Mouse (Mus musculus): ENCODE results near the gene Tctn3. TPM values are rescaled to one million over a fixed set of nuclear protein-coding genes. Genes with fewer than 3 reads are reported as not detected.
"Not testable (repeated sequence)": the region's sequence is repeated elsewhere in the genome, so short reads cannot be mapped to it uniquely, and the experiment has no call there.

Tctn3 gene
- total RNA-seq, 2 experiments from 2014 or later = 21.7 to 23.9 TPM

DNA sequence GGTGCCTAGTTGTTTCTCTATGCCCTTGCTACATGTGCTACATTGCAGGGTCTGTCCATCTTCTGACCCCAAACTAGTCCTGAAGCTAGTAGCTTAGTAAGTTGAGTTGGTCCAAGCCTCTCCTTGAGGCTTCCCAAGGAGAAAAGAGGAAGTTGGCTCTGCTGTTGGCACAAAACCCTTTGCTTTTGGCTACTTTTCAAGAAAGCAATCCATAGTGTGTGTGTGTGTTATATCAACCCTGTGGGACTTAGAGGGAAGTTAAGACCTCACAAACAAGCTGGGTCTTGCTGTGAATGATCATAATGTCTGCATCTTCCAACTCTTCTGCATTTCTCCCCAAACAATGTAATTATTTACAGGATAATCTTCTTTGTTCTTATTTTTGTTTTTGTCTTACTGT lies 16.9 kb upstream of the Tctn3 start:
- no peak for DNase-seq (ENCODE audit: low spot score in 2 of 2)

DNA sequence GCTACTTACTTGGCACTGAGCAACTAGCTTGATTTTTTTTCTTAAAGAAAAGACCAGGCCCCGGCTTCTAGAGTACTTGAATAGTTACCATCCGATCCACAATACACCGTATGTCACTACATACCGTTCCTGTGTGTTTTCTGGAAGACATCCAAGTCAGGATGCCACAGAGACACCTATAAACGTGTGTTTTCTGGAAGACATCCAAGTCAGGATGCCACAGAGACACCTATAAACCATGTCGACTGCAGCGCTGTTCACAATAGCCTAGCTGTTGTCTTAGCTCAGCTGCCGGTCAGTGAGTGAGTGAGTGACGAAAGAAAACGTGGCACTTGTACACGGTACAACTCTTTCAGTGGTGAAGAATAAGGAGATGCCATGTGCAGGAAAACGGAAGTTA lies 13.9 kb upstream of the Tctn3 start:
- no peak for DNase-seq (ENCODE audit: low spot score in 2 of 2)

DNA sequence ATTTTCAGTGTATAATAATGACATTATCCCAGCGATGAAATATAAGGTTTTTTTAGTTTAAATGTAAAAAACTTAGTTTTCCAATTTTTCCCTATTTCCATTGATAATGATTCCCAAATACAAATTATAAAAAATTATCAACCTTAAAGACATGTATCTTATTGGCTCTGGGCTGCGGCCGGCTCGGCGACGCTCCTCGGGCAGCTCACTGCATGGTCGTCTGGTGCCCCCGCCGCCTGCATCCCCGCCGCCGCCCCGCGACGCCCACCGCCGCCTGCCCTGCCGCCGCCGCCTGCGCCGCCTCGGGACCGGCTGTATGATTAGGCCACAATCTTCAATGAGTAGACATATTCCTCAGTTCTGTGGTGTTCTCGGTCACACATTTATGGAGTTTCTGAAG lies 9.6 kb upstream of the Tctn3 start:
- not testable (repeated sequence) for DNase-seq (ENCODE audit: low spot score in 2 of 2)

GRCm38 (mm10) chr19:40616021-40616420 lies 4.0 kb upstream of the Tctn3 start:
- DNase-seq (ENCODE audit: low spot score in 2 of 2) = no peak

DNA sequence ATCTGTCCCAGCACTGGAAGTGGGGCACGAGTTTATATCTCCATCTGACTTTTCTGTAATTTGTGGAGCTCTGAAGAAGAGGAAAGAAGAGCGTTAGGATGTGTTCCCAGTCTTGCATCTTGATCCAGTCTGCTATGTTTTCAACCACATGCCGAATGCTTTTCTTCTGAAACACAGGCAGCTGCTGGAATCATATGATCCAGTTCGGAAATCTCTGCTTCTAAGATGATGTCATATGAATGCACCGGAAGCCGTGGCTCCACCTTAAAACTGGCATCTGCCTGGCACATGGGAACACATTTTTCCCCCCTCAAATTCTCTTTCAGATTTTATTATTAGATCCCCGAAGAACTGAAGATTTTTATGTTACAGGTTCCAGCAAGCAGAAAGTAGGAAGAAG lies 2.8 kb upstream of the Tctn3 start:
- no peak for DNase-seq (ENCODE audit: low spot score in 2 of 2)

GRCm38 (mm10) chr19:40607676-40608075 lies 4.4 kb downstream of the Tctn3 start:
- DNase-seq (ENCODE audit: low spot score in 2 of 2) = no peak

GRCm38 (mm10) chr19:40605189-40605588 lies 6.8 kb downstream of the Tctn3 start:
- no peak for DNase-seq (ENCODE audit: low spot score in 2 of 2)

DNA sequence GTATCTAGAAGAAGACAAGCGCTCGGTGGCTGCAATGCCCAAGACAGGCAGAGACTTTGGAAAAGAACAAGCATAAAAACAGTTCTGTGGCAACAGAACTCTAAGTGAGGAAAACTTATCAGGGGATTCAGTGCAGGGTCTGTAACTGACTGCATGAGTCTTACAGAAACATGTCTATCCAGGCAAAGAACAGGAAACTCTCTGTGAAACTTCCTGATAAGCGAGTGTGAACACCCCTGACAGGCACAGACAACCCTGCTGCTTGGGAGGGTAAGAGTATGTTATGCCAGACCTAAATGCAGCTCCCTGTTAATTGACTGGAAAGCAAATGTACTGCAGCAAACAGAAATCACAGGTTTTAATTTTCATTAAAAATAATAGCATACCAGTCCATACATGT lies 10.2 kb downstream of the Tctn3 start:
- no peak for DNase-seq (ENCODE audit: low spot score in 2 of 2)

DNA sequence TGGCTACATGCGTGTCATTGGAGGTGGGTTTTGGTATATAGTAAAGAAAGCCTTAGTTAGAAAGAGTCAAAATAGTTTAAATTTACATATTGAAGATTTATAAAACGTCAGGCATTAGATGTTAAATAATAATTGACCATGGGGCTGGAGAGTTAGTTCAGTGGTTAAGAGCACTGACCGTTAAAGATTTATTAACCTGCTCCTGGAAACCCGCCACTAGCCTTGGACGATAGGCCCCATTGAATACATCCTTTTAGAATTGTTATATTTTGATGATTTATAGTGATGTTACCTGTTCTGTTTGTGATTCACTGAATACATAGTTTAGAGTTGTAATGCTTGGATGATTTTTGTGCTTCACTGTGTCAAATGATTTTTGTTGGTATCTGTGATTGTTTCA lies 11.2 kb downstream of the Tctn3 start:
- not testable (repeated sequence) for DNase-seq (ENCODE audit: low spot score in 2 of 2)

GRCm38 (mm10) chr19:40595831-40596230 lies 16.2 kb downstream of the Tctn3 start:
- no peak for DNase-seq (ENCODE audit: low spot score in 2 of 2)

DNA sequence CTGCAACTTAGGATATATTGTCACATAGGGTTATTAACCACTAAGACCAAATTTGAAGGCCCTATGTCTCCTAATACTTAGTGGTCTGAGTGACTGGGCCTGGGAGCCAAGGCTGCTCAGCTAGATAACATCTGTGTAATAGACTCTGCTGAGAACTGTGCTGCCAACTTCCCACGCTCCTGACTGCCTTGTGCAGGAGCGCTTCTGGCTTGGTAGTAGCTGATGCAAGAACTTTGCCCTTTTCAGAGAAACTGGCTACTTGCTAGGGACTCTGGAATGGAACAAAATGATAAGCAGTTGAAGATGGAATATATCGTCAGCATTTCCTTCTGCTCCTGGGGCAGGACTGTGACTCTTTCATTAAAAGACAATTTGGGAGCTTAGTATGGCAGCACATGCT lies 16.8 kb downstream of the Tctn3 start:
- no peak for DNase-seq (ENCODE audit: low spot score in 2 of 2)

DNA sequence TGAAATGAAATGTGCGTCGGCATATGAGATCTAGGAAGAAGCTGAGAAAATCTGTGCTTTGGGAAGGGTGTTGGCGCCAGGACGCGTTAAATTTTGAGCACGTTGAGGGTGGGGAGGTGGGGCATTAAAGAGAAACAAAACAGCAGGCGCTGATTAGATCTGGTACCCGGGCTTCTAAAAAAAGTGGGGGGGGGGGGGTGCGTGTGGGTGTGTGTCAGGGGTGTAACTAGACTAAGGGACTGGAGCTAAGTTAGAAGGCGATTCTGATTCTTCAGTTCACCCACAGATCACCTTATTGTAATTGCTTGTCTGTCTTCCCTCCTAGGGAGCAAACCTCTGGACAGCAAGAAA lies 22.5 kb downstream of the Tctn3 start:
- no peak for DNase-seq (ENCODE audit: low spot score in 2 of 2)

GRCm38 (mm10) chr19:40588847-40589529 lies 23.0 kb downstream of the Tctn3 start:
- DNase-seq (ENCODE audit: low spot score in 2 of 2) = peak; percentile 89 to 91

GRCm38 (mm10) chr19:40588293-40588654 lies 23.8 kb downstream of the Tctn3 start, which contains the start of gene Aldh18a1:
Gene Aldh18a1, minus strand, starts transcription at chr19:40588463.
- DNase-seq (ENCODE audit: low spot score in 2 of 2) = peak; percentile 97 to 98

GRCm38 (mm10) chr19:40587491-40588292 lies 24.3 kb downstream of the Tctn3 start:
- no peak for DNase-seq (ENCODE audit: low spot score in 2 of 2)

DNA sequence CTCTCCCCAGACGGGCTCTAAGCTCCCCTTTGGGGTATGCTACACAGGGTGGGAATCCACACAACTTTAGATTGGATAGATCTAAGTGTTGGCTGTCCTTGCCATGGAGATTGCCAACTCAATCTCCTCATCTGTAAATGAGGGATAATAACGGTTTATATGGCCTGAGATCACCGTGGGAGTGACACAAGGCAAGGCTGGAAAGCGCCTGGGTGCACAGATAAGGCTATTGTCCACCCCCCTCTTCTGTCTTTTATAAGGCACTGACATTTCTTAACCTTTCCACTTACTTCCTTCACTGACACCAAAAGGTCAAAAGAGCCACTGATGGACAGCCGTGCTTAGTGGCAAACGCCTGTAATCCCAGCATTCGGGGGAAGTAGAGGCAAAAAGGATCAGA lies 25.1 kb downstream of the Tctn3 start:
- no peak for DNase-seq (ENCODE audit: low spot score in 2 of 2)

GRCm38 (mm10) chr19:40581662-40582061 lies 30.4 kb downstream of the Tctn3 start:
- DNase-seq (ENCODE audit: low spot score in 2 of 2) = no peak

DNA sequence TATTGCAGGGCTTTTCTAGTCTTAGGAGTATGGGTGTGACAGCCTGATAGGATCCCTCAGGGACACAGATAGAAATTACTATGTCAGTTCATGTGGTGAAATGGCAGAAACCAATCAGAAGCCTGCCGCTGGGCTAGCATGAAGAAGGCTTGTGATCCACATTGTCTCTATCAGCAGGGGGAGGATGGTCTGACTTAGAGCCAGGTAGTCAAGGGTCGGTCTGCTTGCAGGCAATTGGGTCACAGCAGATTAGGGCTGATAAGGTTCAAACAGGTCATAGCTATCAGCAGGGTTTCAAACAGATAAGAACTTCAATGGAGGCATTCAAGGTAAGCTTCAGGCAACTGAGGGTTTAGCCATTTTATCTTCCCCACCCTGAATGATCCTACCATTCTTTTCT lies 31.1 kb downstream of the Tctn3 start:
- no peak for DNase-seq (ENCODE audit: low spot score in 2 of 2)

- no peak for DNase-seq (ENCODE audit: low spot score in 2 of 2)
These were observed 36.6 kb downstream of the Tctn3 start for GRCm38 (mm10) chr19:40575438-40575837.

DNA sequence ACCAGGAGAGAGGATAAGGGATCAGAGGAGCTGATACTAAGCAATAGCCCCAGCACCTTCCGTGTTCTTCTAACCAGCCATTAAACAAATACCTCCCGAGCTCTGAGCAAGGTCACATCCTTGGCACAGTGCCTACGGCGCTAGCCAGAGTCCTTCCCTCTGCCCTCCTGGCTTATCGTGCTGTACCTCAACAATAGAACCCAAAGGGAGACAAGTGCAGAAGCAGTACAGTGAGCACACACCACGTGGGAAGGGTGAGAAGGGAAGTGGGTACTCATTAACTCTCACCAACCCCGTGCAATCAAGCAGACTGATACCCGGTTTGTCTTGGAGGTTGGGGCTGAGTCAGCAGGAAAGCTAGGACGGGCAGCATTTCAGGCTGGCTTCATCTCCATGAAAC lies 41.3 kb downstream of the Tctn3 start:
- no peak for DNase-seq (ENCODE audit: low spot score in 2 of 2)

- no peak for DNase-seq (ENCODE audit: low spot score in 2 of 2)
These were observed 44.4 kb downstream of the Tctn3 start for GRCm38 (mm10) chr19:40567616-40568015.

DNA sequence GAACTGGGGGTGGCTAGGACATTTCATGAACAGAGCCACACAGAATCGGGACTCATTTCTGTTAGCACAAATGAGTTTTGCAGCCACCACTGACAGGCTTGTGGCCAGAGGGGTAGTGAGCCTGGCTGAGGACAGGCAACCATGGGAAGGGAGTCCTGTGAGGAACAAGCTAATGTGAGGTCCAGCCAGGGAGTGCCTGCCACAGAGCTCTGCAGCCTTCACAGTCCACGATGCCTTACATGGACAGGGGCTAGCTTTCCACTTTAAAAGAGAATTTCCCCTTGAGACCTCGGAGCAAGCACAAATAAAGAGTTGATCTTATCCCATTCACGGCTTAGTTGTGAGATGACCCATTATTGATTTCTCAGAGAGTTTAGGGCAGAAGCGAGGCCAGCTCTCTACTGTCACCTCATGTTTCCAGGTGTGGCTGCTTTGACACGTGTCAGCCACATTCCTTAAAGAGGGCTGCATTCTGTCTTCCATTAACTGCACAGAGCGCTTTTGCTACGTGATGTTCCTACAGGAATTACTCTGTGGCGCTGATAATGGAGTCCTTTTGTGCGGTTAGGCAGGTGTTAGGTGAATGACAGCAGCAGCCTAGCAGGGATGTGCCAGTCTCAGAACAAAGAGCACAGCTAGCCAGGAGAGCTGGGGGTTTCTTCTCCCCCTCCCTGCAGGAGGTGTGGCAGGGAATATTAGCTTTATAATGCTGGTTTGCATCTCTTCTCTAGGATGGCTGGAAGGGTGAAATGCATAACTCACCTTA lies 48.0 kb downstream of the Tctn3 start:
- DNase-seq (ENCODE audit: low spot score in 2 of 2) = no peak

Data from layer of hippocampus, postnatal 10 days (tissue).